Mouse (Mus musculus) cerebellum, adult 9-11 months (tissue): ENCODE data around the gene Kcnq1.

Experiments
- DNase-seq: peaks from one replicate; pipeline ENCODE4 v3.0.0; 2022

The Kcnq1 gene

GRCm38 (mm10) chr7:143373265-143373664 is 267.1 kb downstream of the Kcnq1 start:
- no peak for DNase-seq

DNA sequence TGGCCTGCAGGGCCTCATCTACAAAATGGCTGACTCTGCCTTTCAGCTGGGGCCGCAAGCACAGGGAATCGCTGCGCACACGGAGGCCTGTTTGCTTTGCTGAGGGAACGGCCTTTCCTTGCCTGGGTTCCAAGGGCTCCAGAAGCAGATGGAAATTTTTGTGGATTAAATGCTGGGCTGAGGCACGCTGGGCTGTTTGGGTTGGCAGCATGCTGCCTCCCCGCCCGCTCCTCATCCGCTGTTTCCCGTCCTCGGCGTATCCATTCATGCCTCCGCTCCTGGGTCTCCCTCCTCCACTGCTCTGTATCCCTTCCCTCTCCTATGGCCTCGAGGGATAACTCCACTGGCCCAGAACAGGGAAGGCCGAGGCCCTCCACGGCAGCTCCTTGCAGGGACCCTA is 269.8 kb downstream of the Kcnq1 start:
- no peak for DNase-seq

GRCm38 (mm10) chr7:143380466-143381073 is 274.4 kb downstream of the Kcnq1 start:
- no peak for DNase-seq

- no peak for DNase-seq
Observed at GRCm38 (mm10) chr7:143386632-143387031, 280.5 kb downstream of the Kcnq1 start.

GRCm38 (mm10) chr7:143388783-143389695 is 282.9 kb downstream of the Kcnq1 start:
- DNase-seq, result no peak

- DNase-seq, result peak; percentile 32
Observed at GRCm38 (mm10) chr7:143389860-143390259, 283.7 kb downstream of the Kcnq1 start.

DNA sequence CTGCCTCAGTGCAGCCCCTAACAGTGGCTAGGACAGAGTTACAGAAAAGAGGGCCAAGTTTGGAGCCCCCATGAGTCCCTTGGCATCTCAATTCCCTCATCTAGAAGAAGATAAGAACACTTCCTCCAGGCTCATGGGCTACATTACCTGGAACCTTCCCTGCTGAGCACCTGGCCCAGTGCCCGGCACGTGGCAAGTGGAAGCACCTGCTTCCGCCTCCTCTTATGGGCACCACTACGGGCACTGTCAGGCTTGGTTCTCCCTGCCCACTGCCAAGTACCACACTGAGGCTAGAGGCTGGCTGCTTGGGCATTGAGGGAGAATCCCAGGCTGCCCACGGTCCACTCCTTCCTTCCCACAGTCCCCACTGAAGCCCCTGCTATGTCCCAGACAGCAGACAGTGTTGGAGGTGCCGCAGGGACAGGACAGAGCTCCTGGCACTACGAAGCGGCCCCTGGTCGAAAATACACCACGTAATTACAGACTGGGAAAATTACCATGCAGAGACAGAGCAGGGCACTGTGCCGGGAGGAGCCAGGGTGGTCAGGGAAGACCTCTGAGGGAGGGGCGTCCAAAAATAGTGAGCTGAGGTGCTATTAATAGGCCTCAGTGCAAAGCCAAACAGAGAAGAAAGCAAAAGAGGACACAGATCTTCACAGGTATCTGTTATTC is 284.3 kb downstream of the Kcnq1 start:
- peak; percentile 55 for DNase-seq

DNA sequence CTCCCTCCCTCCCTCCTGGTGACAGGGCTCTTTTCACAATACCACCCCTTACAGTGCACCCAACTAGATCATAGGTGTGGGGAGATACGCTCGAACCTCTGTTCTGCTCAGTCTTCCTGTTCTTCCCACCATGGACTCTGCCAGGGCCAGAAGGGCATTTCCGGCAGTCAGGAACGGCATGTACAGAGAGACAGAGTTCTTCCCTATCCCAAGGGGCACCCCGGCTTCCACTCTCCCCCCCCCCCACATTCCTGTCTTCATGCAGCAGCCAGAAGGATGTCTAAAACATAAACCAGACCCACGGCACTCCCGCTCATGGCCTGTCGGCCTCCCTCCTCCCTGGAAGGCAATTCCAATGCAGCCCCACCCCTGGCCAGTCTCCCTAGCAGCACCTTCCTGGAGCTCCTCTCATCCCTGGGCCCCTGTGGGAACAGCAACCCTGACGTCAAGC is 289.0 kb downstream of the Kcnq1 start:
- DNase-seq, result no peak

DNA sequence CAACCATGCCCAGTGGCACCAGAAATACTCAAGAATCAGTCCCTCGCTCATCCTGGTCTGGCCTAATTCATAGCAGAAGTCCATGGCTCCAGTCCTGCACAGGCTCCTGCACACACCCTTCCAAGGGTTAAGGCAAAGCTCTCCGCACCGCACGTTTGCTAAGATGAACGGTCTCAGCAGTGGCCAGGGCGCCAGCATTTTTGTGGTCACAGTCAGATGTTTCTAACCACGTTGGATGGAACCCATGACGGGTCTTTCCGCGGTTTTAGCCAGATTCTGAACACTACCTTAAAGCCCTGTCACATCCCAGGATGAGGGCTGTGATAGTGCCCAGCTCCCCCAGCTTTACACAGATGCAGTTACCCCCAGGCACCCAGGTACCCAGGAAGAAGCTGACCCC is 293.6 kb downstream of the Kcnq1 start:
- DNase-seq, result no peak

GRCm38 (mm10) chr7:143400599-143400998 is 294.4 kb downstream of the Kcnq1 start:
- DNase-seq, result no peak

DNA sequence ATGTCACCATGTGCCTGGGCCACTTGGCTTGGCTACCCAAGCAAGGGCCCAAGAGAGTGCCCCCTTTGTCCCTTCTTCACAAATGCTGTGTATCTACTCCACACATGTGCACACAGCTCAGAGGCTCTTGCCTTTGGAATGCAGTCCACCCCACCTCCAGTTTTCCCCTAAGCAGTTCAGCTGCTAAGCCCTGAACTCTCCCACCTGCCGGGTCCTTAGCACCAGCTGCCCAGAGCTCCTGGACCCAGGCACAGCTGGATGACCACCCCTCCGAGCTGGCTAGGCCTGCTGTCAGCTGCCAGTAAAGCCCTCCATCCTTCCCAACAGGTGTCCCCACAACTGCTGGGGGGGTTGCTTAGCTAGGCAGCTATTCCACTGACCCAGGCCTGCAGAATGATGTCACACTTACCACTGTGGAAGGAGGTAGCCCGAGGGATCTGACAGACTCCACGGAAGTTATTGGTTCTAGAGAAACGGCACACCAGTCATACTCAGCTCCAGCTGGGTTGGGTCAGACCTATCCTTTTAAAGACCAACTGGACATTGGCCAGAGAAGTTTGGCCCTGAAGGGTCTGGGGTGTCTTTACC is 295.4 kb downstream of the Kcnq1 start:
- no peak for DNase-seq

- DNase-seq, result no peak
Observed at GRCm38 (mm10) chr7:143404296-143404695, 298.1 kb downstream of the Kcnq1 start.

- DNase-seq, result no peak
Observed at GRCm38 (mm10) chr7:143407931-143408501, 301.9 kb downstream of the Kcnq1 start.

DNA sequence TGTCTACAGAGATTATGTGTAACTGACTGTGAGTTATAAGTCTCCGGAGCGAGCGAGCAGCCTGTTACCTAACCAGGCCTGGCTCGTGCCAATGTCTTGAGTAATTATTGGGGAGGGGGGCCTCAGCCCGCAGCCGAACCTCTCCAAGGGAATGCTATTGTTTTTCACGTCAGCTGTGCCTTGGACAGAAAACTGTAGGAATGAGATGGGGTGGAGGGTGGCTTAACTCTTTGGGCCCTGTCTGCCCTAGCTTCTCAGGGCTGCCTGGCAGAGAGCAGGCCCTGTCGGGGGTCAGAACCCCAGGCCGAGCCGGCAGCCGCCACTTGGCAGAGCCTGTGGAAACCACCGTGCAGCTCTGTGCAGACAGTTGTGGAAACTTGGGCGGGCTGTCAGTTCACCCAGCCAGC is 302.5 kb downstream of the Kcnq1 start:
- no peak for DNase-seq

- no peak for DNase-seq
Observed at GRCm38 (mm10) chr7:143412606-143413005, 306.4 kb downstream of the Kcnq1 start.

- no peak for DNase-seq
Observed at GRCm38 (mm10) chr7:143415070-143415469, 308.9 kb downstream of the Kcnq1 start.

GRCm38 (mm10) chr7:143416406-143416805 is 310.2 kb downstream of the Kcnq1 start:
- DNase-seq, result no peak

DNA sequence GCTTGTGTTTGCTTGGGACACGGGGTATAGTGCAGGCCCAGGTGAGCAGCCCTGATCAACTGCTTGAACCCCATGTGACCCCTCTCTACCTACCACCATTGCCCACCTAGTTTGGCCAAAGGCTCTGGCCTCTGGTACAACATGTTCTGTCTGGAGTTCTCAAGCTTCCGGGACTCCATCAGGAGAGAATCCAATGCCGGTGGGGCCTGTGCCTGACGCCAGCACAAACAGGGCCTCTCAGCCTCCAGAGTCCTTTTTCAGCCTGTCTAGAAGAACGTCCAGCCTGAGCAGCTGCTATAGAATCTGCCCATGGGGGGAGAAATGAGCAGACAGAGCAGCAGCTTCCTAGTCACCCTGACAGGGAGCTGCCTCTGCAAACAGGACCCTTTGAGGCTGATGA is 311.7 kb downstream of the Kcnq1 start:
- no peak for DNase-seq

- DNase-seq, result no peak
Observed at GRCm38 (mm10) chr7:143419585-143420160, 313.5 kb downstream of the Kcnq1 start.

DNA sequence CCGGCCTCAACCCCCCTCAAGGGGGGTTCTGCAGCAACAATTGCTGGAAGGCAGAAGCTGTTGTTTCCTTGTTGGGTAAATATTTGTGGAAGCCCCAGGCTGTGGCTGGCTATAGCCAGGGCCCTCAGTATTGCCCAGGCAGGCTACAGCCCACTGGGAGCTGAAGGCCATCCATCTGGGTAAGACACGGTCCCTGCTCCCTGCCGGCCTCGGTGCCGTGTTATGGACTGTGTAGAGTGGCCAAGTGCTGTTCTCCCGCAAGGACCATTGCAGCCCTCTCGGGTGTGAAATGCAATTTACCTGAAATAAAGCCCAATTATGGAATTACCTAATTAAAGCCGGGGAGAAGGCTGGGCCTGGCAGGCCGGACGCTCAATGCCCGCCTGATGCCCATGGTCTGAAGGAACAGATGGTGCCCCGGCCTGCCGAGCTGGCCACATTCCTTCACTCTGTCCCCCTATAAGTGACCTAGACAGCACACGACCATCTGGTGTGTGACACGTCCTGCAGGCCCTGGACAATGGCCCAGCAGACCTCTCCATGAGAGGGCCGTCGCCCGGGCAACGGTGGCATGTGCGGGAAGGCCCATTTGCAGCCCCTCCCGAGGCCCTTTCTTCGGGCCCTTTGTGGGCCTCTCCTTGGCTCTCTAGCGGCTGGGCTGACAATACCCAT is 322.1 kb downstream of the Kcnq1 start:
- DNase-seq, result peak; percentile 98

DNA sequence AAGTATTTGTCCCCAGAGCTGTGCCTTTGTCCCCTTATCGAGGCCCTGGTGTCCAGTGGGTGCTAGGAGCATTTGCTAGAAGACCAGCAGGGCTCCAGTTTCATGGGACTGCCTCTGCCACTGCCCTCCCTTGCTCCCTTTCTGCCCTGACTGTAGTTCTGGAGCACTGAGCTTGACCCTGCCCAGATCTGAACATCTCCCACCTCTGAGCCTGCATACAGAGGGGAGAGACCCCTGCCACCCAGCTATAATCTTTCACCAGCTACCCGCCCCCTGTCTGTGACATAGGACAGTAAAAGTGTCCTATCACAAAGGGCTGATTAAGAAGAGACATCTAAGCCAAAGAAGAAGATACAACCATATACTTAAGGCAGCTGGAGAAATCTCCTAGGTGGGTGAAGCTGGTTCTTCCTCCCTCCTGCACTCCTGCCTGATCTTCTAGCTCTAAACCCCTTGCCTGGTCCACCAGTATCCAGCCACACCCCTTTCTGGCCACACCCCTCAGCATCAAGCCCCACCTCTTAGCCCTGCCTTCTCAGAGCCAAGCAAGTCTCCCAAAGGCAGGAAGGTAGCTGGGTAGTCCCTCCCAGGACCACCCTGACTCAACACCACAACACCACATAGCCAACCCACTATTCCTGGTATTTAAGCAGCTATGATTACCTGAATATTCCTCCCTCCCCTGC is 322.8 kb downstream of the Kcnq1 start:
- DNase-seq, result peak; percentile 61
